Mouse (Mus musculus) spleen, adult 2 months (tissue): ENCODE measurements at regions not wholly inside any gene's neighbourhood (a gene's known extent, or its start where the extent isn't known, plus 50 kb on each side); places are given as distances from the start of the nearest gene placed in this dataset.

Experiments used
- DNase-seq, 2 experiments: peaks; one replicate each; pipeline versions ENCODE4 v3.0.0 to v3.0.0-alpha.2; 2012 to 2021; ENCODE audit warnings: low spot score in 2 of 2, low read depth in 1 of 2
- H3K27ac ChIP-seq: fragments of 200-500 bp; 2 replicates; pipeline ENCODE4 v1.5.1; 2012; ENCODE audit warnings: low read length, inconsistent platforms; ENCODE audit not compliant: insufficient read depth
- H3K27me3 ChIP-seq: fragments of 200-500 bp; 2 replicates; pipeline ENCODE4 v1.6.1; 2012; ENCODE audit warnings: mild to moderate bottlenecking, moderate library complexity, low read length, inconsistent platforms; ENCODE audit not compliant: control insufficient read depth, insufficient read depth
- H3K36me3 ChIP-seq: fragments of 200-500 bp; 2 replicates; pipeline ENCODE4 v1.6.1; 2012; ENCODE audit warnings: mild to moderate bottlenecking, low read length, inconsistent platforms; ENCODE audit not compliant: control insufficient read depth, insufficient read depth
- H3K4me1 ChIP-seq: fragments of 200-500 bp; 2 replicates; pipeline ENCODE4 v1.6.1; 2011; ENCODE audit warnings: inconsistent platforms; ENCODE audit not compliant: control insufficient read depth, insufficient read depth, insufficient read length
- H3K4me3 ChIP-seq: fragments of 200-500 bp; 2 replicates; pipeline ENCODE4 v1.5.1; 2011; ENCODE audit warnings: mild to moderate bottlenecking, inconsistent platforms; ENCODE audit not compliant: insufficient read depth, insufficient read length; ENCODE audit errors: extremely low read depth
- CTCF ChIP-seq: fragments of 200-500 bp; IDR thresholded peaks from 2 replicates; pipeline ENCODE4 v1.5.1; 2011; ENCODE audit warnings: mild to moderate bottlenecking, inconsistent platforms; ENCODE audit not compliant: insufficient read depth, insufficient read length, insufficient replicate concordance; ENCODE audit errors: extremely low read depth
- POLR2A ChIP-seq: fragments of 200-500 bp; IDR thresholded peaks from 2 replicates; pipeline ENCODE4 v1.6.1; 2011; ENCODE audit warnings: low read depth, low read length, inconsistent platforms
- WGBS: fragments of 180-500 bp; shearing (Covaris S2); methylation state at CpG from one replicate; pipeline ENCODE4 v1.1.7; 2018; 5-methylcytosine and 5-hydroxymethylcytosine counted together

DNA sequence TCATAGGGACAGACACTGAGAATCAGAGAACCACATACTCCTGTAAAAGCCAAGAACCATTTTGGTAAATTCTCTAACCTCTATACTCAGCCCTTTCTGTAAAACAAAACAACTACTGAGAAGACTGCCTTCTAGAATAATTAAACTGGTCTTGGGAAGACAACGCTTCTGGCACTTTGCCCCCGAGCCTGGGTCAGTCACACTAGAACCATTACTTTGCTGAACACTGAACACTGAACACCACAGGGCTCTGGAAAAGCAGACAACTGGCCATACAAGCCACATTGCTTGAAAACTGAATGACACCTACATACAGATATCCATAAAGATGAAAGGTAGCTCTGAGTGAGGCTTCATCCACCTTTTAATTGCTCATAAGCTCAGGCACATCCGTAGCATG is 268.0 kb downstream of the Pax1 start:
- Histone ChIP-seq H3K4me3 (no peak overlapping the region), H3K4me1 (no peaks in the 10 kb centered on the region), H3K36me3 (no peaks in the 10 kb centered on the region), H3K27me3 (no peaks in the 10 kb centered on the region), H3K27ac (no peak overlapping the region)
- DNase-seq, result no peak
- 83% methylated on average over 3 of the region's 3 CpGs for WGBS
- TF ChIP-seq POLR2A (no peak), CTCF (no peak)

DNA sequence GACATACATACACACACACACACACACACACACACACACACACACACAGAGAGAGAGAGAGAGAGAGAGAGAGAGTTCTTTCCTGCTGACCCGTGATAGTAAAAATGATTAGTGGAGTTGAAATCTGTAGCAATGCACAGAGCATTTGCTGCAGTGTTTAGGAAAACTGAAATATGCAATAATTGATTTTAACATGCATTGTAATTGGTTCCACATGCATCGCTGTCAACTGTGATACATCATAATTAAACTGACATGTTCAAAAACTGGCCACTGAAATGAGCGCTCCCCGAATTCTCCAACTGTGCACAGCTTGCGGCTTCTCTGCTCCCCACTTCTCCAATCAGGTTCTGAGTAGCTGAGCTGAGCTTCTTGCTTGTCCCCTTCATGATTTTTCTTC is 265.4 kb downstream of the Pax1 start:
- Histone ChIP-seq H3K27me3 (no peaks in the 10 kb centered on the region), H3K27ac (no peak overlapping the region), H3K4me3 (no peak overlapping the region), H3K36me3 (no peaks in the 10 kb centered on the region), H3K4me1 (no peaks in the 10 kb centered on the region)
- DNase-seq, result no peak
- WGBS, result 88% methylated on average over 5 of the region's 5 CpGs
- TF ChIP-seq POLR2A (no peak), CTCF (no peak)

DNA sequence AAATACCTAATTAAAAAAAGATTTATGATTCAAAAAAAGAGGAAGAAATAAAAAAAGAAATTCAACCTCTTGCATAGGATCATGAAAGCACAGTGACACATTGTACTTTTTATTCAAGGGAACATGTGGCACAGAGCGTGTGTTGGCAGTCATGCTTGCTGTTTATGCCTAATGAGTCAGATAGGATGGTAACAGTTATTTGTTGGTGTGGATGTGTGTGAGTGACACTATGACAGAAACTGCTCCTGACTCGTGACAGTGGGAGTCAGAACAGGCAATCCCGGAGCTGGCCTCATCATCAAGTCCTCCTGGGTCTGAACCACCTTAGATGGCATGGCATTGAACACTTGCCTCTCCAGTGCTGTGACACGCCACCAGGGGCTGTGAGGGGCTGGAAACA is 261.4 kb downstream of the Pax1 start:
- TF ChIP-seq POLR2A (no peak), CTCF (no peak)
- H3K27ac ChIP-seq, result no peak overlapping the region
- WGBS, result 80% methylated on average over 4 of the region's 4 CpGs

GRCm38 (mm10) chr2:147617849-147618248 is 256.1 kb downstream of the Pax1 start:
- DNase-seq, result no peak
- WGBS, result 82% methylated on average over 10 of the region's 10 CpGs
- H3K27me3 ChIP-seq, result no peaks in the 10 kb centered on the region
- H3K4me3 ChIP-seq, result no peak overlapping the region
- H3K27ac ChIP-seq, result no peak overlapping the region
- TF ChIP-seq POLR2A, result no peak
- no peak for TF ChIP-seq CTCF
- no peaks in the 10 kb centered on the region for H3K36me3 ChIP-seq
- no peaks in the 10 kb centered on the region for H3K4me1 ChIP-seq

More for the DNA sequence above, 261.4 kb downstream of the Pax1 start:
- no peaks in the 10 kb centered on the region for H3K4me1 ChIP-seq
- H3K36me3 ChIP-seq, result no peaks in the 10 kb centered on the region
- no peak for DNase-seq
- no peaks in the 10 kb centered on the region for H3K27me3 ChIP-seq
- H3K4me3 ChIP-seq, result no peak overlapping the region

GRCm38 (mm10) chr2:147610343-147610742 is 248.6 kb downstream of the Pax1 start:
- Histone ChIP-seq H3K27ac (no peak overlapping the region), H3K4me3 (no peak overlapping the region), H3K4me1 (no peaks in the 10 kb centered on the region), H3K36me3 (no peaks in the 10 kb centered on the region), H3K27me3 (no peaks in the 10 kb centered on the region)
- DNase-seq, result no peak
- no peak for TF ChIP-seq POLR2A
- no peak for TF ChIP-seq CTCF

DNA sequence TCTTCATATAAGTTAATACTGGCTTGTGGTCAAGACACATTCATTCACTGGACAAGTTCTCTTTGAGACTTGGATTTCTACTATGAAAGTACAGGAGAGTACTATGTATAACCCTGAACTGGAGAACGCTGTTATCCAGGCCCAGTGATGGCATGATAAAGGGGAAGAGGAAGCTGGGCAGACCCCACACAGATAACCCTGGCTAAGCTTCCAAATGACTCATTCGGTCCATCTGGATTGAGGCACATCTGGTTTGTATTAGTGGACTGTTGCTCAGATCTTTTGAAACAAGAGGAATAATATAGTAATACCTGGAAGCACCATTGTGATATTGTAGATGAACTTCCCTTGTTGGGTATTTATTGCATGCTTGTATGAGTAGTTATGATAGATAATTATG is 239.9 kb downstream of the Pax1 start:
- TF ChIP-seq POLR2A (no peak), CTCF (no peak)
- WGBS, result 53% methylated on average over 2 of the region's 2 CpGs
- Histone ChIP-seq H3K27ac (no peak overlapping the region), H3K4me3 (no peak overlapping the region), H3K36me3 (no peaks in the 10 kb centered on the region), H3K27me3 (no peaks in the 10 kb centered on the region), H3K4me1 (no peaks in the 10 kb centered on the region)
- DNase-seq, result no peak

- WGBS, result 79% methylated on average over 1 of the region's 1 CpGs
- Histone ChIP-seq H3K4me3 (no peak overlapping the region), H3K27ac (no peak overlapping the region), H3K27me3 (no peaks in the 10 kb centered on the region), H3K4me1 (no peaks in the 10 kb centered on the region), H3K36me3 (no peaks in the 10 kb centered on the region)
- no peak for DNase-seq
- TF ChIP-seq CTCF (no peak), POLR2A (no peak)
Observed at GRCm38 (mm10) chr2:147572413-147572812, 210.7 kb downstream of the Pax1 start.

DNA sequence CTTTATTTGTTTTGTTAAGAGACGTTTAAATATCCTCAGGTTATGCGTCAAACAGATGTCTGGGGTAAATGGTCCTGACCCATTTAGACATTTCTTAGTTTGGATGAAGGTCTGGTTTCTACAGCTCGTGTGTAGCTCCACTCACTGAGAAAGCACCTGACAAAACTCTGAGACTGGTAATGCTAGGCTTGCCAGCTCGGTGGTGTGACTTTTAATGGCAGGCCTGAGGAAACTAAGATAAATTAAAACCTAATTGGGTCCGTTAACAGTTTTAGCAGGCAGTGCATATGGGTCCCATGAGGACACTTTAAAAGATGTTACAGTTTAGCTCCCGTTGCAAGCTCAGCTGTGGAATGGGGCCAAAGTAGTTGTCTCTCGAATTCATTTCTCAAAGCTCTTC is 199.5 kb downstream of the Pax1 start:
- TF ChIP-seq CTCF (no peak), POLR2A (no peak)
- WGBS, result 77% methylated on average over 7 of the region's 7 CpGs
- no peak for DNase-seq
- Histone ChIP-seq H3K4me1 (no peaks in the 10 kb centered on the region), H3K27me3 (no peaks in the 10 kb centered on the region), H3K36me3 (no peaks in the 10 kb centered on the region), H3K27ac (no peak overlapping the region), H3K4me3 (no peak overlapping the region)
